Mouse (Mus musculus): Measurements from ENCODE around the gene Als2. TPM values are rescaled to one million over a fixed set of nuclear protein-coding genes. Genes with fewer than 3 reads are reported as not detected.

Als2 gene
- polyA plus RNA-seq, 1 experiment from 2014 or later = 8.3 TPM

DNA sequence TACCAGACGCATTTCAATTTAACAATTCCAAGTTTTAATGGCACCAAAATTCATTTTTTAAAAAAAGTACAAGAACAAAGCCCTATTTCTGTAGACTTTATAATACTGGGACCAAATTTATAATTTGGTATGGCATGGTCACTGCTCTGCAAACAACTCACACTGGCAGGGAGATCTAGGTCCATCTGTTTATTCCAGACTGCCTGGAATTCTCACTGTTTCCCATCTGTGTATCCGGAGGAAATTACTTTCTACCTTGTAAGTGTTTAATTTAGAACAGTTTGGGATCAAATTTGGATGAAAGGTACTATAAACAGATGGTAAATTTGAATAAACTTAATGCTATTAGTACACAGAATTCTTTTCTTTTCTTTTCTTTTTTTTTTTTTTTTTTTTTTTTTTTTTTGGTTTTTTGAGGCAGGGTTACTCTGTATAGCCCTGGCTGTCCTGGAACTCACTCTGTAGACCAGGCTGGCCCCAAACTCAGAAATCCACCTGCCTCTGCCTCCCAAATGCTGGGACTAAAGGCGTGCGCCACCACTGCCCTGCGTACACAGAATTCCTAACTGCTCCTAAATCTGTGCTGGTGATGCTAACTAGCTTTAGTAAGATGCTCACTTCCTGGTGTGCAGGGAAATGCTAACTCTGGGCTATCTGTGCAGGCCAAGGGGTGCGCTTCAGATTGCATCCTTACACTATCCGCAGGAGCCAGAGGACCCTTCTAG is 14.8 kb downstream of the Als2 start:
- no peaks in the 10 kb centered on the region for H3K36me3 ChIP-seq (ENCODE audit: control insufficient read depth, insufficient read depth, low read length)
- no peaks in the 10 kb centered on the region for H3K9me3 ChIP-seq (ENCODE audit: control insufficient read depth, low read depth, low read length)
- H3K4me1 ChIP-seq (ENCODE audit: control insufficient read depth, insufficient read depth, low read length) = no peaks in the 10 kb centered on the region
- H3K9ac ChIP-seq (replicated peaks; ENCODE audit: low read depth, low read length) = no peak overlapping the region
- no peak overlapping the region for H3K4me2 ChIP-seq (replicated peaks; ENCODE audit: low read depth, low read length)
- 86% methylated on average over 7 of the region's 7 CpGs for WGBS
- H3K4me3 ChIP-seq (ENCODE audit: low read depth, low read length) = no peak overlapping the region
- H3K27ac ChIP-seq (ENCODE audit: low read length) = no peak overlapping the region
- ATAC-seq (ENCODE audit: insufficient number of reproducible peaks, insufficient read depth, low FRiP score, low read depth) = no peak
- H3K27me3 ChIP-seq (ENCODE audit: control insufficient read depth, insufficient read depth, low read length) = no peaks in the 10 kb centered on the region

DNA sequence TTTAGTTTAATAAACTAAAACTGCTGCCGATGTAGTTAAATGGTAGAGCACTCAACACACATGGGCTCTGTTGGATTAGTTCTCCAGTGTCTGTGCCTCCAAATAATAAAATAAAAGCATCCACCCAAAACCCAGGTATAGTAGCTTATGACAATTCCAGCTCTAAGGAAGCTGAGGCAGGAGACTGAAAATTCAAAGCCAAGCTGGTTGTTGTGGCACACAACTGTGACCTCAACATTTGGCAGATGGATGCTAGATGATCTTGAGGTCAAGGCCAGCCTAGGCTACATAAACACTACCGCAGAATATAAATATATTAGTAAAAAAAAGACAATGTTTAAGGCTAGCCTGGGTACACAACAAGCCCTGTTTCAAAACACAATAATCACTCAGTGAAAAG is 15.4 kb downstream of the Als2 start:
- WGBS = 71% methylated on average over 2 of the region's 2 CpGs
- no peaks in the 10 kb centered on the region for H3K36me3 ChIP-seq (ENCODE audit: control insufficient read depth, insufficient read depth, low read length)
- H3K9me3 ChIP-seq (ENCODE audit: control insufficient read depth, low read depth, low read length) = no peaks in the 10 kb centered on the region
- no peak for ATAC-seq (ENCODE audit: insufficient number of reproducible peaks, insufficient read depth, low FRiP score, low read depth)
- H3K4me3 ChIP-seq (ENCODE audit: low read depth, low read length) = no peak overlapping the region
- no peak overlapping the region for H3K4me2 ChIP-seq (replicated peaks; ENCODE audit: low read depth, low read length)
- H3K27me3 ChIP-seq (ENCODE audit: control insufficient read depth, insufficient read depth, low read length) = no peaks in the 10 kb centered on the region
- H3K4me1 ChIP-seq (ENCODE audit: control insufficient read depth, insufficient read depth, low read length) = no peaks in the 10 kb centered on the region
- H3K9ac ChIP-seq (replicated peaks; ENCODE audit: low read depth, low read length) = no peak overlapping the region
- H3K27ac ChIP-seq (ENCODE audit: low read length) = no peak overlapping the region

DNA sequence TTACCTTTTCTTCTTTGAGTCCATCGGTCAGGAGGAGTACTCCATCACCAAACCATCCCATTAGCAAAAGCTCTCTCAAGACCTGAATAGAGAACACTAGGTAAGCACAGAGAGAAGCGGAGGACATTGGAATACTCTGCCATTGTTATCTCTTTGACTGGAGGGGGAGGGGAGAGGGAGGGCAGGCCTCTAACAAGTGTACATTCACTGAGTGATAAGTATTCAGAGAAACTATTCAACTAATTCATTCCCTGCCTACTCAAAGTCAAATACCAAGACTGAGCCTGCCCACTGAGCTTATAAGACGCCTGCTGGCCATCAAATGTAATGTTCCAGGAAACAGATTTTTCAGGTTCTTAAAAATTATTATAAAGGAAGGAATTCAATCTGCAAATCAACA is 16.7 kb downstream of the Als2 start:
- H3K36me3 ChIP-seq (ENCODE audit: control insufficient read depth, insufficient read depth, low read length) = 0 out of 2 replicates have a peak, but pooled peaks cover under 1% of the 10 kb centered on the region
- no peaks in the 10 kb centered on the region for H3K9me3 ChIP-seq (ENCODE audit: control insufficient read depth, low read depth, low read length)
- H3K9ac ChIP-seq (replicated peaks; ENCODE audit: low read depth, low read length) = no peak overlapping the region
- no peak overlapping the region for H3K4me3 ChIP-seq (ENCODE audit: low read depth, low read length)
- no peak overlapping the region for H3K4me2 ChIP-seq (replicated peaks; ENCODE audit: low read depth, low read length)
- no peak overlapping the region for H3K27ac ChIP-seq (ENCODE audit: low read length)
- no peaks in the 10 kb centered on the region for H3K27me3 ChIP-seq (ENCODE audit: control insufficient read depth, insufficient read depth, low read length)
- no peaks in the 10 kb centered on the region for H3K4me1 ChIP-seq (ENCODE audit: control insufficient read depth, insufficient read depth, low read length)
- WGBS = 80% methylated on average over 3 of the region's 3 CpGs
- ATAC-seq (ENCODE audit: insufficient number of reproducible peaks, insufficient read depth, low FRiP score, low read depth) = no peak

DNA sequence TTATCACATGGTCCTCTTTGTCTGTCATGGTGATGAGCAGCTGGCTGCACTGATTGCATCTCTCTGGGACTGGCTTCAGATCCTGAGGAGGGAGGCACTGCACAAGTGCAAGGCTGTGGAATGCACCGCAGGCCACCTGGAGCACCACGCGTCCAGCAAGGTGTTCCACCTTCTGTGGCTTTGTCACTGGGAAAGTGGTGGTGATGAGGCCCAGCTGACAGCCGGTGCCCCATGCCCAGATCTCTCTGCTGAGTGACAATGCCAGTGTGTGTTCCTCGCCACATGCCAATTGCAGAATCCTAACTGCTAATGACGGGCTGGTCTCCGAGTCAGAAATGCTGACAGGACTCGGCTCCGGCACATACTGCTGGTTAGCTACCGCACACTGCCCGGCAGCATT is 21.6 kb downstream of the Als2 start:
- H3K4me3 ChIP-seq (ENCODE audit: low read depth, low read length) = no peak overlapping the region
- no peak overlapping the region for H3K27ac ChIP-seq (ENCODE audit: low read length)
- no peaks in the 10 kb centered on the region for H3K9me3 ChIP-seq (ENCODE audit: control insufficient read depth, low read depth, low read length)
- H3K4me2 ChIP-seq (replicated peaks; ENCODE audit: low read depth, low read length) = no peak overlapping the region
- H3K27me3 ChIP-seq (ENCODE audit: control insufficient read depth, insufficient read depth, low read length) = no peaks in the 10 kb centered on the region
- no peak overlapping the region for H3K9ac ChIP-seq (replicated peaks; ENCODE audit: low read depth, low read length)
- 95% methylated on average over 11 of the region's 11 CpGs for WGBS
- 0 out of 2 replicates have a peak, but pooled peaks cover 5% of the 10 kb centered on the region for H3K36me3 ChIP-seq (ENCODE audit: control insufficient read depth, insufficient read depth, low read length)
- no peak for ATAC-seq (ENCODE audit: insufficient number of reproducible peaks, insufficient read depth, low FRiP score, low read depth)
- no peaks in the 10 kb centered on the region for H3K4me1 ChIP-seq (ENCODE audit: control insufficient read depth, insufficient read depth, low read length)

DNA sequence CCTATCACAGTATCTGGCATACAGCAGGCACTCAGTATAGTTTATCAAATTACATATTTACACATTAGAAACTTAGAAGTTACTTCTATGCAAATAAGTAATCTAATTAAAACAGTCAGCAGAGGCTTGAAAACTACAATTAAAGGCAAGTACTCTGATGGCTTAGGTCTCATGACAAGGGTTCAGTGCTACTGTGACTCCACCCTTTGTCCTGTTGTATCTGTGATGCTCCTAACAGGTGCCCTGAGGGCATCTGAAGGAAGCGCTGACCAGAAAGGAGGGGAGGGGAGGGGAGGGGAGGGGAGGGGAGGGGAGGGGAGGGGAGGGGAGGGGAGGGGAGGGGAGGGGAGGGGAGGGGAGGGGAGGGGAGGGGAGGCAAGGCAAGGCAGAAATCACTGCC is 24.1 kb downstream of the Als2 start:
- no CpG with 5 or more reads among the region's 1 CpGs for WGBS
- Histone ChIP-seq H3K9ac (replicated peaks; ENCODE audit: low read depth, low read length) (no peak overlapping the region), H3K36me3 (ENCODE audit: control insufficient read depth, insufficient read depth, low read length) (0 out of 2 replicates have a peak, but pooled peaks cover 5% of the 10 kb centered on the region), H3K4me1 (ENCODE audit: control insufficient read depth, insufficient read depth, low read length) (no peaks in the 10 kb centered on the region), H3K4me2 (replicated peaks; ENCODE audit: low read depth, low read length) (no peak overlapping the region), H3K9me3 (ENCODE audit: control insufficient read depth, low read depth, low read length) (no peaks in the 10 kb centered on the region), H3K27ac (ENCODE audit: low read length) (peak overlapping the region; percentile 55; the same call in 1 of the 2 replicates), H3K27me3 (ENCODE audit: control insufficient read depth, insufficient read depth, low read length) (no peaks in the 10 kb centered on the region), H3K4me3 (ENCODE audit: low read depth, low read length) (no peak overlapping the region)
- ATAC-seq (ENCODE audit: insufficient number of reproducible peaks, insufficient read depth, low FRiP score, low read depth) = no peak

DNA sequence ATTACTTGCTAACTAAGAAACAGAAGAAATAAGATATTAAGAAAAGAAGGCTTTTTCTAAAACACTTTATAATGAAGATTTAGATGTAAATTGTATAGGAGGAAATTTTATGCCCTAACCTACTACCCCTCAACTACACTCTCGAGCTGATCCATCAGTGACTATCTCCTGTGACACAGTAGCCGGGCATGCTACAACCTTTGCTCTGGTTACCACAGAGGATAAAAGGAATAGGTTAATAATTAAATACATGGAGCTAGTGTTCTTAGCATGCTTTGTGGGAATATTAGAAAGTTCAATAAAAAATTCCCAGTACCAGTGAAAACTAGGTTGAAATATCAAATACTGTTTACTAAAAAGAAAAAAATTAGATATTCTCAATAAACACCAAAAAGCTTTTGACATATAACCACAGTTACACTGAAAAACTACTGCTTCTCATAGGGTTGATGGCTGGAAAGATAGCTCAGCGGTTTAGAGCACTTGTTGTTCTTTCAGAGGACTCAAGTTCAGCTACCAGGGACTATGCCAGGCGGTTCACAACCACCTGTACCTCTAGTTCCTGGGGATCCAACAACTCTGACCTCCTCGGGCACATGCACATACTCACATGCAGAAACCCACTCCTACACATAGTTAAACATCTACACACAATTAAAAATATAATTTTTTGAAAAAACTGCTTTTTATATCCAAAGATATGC is 24.8 kb downstream of the Als2 start:
- ATAC-seq (ENCODE audit: insufficient number of reproducible peaks, insufficient read depth, low FRiP score, low read depth) = peak; percentile 71; the same call in 1 of the 2 replicates
- no peak overlapping the region for H3K4me2 ChIP-seq (replicated peaks; ENCODE audit: low read depth, low read length)
- no peaks in the 10 kb centered on the region for H3K9me3 ChIP-seq (ENCODE audit: control insufficient read depth, low read depth, low read length)
- no peak overlapping the region for H3K4me3 ChIP-seq (ENCODE audit: low read depth, low read length)
- 0 out of 2 replicates have a peak, but pooled peaks cover 5% of the 10 kb centered on the region for H3K36me3 ChIP-seq (ENCODE audit: control insufficient read depth, insufficient read depth, low read length)
- WGBS = 66% methylated on average over 5 of the region's 5 CpGs
- H3K27ac ChIP-seq (ENCODE audit: low read length) = peak overlapping the region; percentile 55; the same call in 1 of the 2 replicates
- H3K27me3 ChIP-seq (ENCODE audit: control insufficient read depth, insufficient read depth, low read length) = no peaks in the 10 kb centered on the region
- H3K4me1 ChIP-seq (ENCODE audit: control insufficient read depth, insufficient read depth, low read length) = no peaks in the 10 kb centered on the region
- H3K9ac ChIP-seq (replicated peaks; ENCODE audit: low read depth, low read length) = no peak overlapping the region

DNA sequence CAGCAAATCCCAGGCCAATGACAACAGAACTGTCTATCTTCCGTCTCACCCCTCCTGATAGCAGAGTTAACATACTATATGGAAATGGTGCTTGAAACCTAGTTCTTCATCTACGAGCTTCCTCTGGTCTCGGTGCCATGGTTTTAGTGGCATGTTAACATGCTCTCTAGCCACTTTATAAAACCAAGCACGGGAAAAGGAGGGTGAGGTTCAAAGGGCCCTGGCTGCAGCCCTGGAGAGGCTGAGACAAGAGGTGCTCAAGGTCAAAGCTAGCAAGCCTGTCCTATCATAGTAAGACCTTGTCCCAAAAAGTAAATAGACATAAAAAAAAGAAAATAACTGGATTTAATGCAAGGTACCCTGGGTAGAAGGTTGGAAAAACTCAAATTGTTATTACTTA is 25.4 kb downstream of the Als2 start:
- no peak for ATAC-seq (ENCODE audit: insufficient number of reproducible peaks, insufficient read depth, low FRiP score, low read depth)
- WGBS = 77% methylated on average over 4 of the region's 4 CpGs
- no peak overlapping the region for H3K27ac ChIP-seq (ENCODE audit: low read length)

DNA sequence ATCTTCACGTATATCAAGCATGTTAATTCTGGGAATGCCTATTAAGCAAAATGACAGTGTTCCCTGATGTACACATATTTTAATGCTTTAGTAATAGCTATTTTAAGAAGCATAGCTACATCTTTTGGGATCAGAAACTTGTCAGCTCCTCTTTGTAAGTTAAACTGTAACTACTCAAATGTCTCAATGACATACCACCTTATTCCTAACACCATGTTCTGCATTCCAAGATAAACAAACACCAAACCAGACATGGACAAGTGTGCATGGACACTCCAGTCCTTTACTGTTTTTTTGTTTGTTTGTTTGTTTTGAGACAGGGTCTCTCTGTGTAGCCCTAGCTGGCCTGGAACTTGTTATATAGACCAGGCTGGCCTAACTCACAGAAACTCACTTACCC is 28.7 kb downstream of the Als2 start:
- Histone ChIP-seq H3K36me3 (ENCODE audit: control insufficient read depth, insufficient read depth, low read length) (no peaks in the 10 kb centered on the region), H3K27ac (ENCODE audit: low read length) (no peak overlapping the region), H3K9ac (replicated peaks; ENCODE audit: low read depth, low read length) (no peak overlapping the region), H3K4me2 (replicated peaks; ENCODE audit: low read depth, low read length) (no peak overlapping the region), H3K4me3 (ENCODE audit: low read depth, low read length) (no peak overlapping the region), H3K9me3 (ENCODE audit: control insufficient read depth, low read depth, low read length) (no peaks in the 10 kb centered on the region), H3K4me1 (ENCODE audit: control insufficient read depth, insufficient read depth, low read length) (no peaks in the 10 kb centered on the region), H3K27me3 (ENCODE audit: control insufficient read depth, insufficient read depth, low read length) (no peaks in the 10 kb centered on the region)
- ATAC-seq (ENCODE audit: insufficient number of reproducible peaks, insufficient read depth, low FRiP score, low read depth) = no peak
- WGBS = 91% methylated on average over 1 of the region's 1 CpGs

More for the DNA sequence above, 25.4 kb downstream of the Als2 start:
- Histone ChIP-seq H3K4me3 (ENCODE audit: low read depth, low read length) (no peak overlapping the region), H3K9me3 (ENCODE audit: control insufficient read depth, low read depth, low read length) (no peaks in the 10 kb centered on the region), H3K36me3 (ENCODE audit: control insufficient read depth, insufficient read depth, low read length) (0 out of 2 replicates have a peak, but pooled peaks cover 5% of the 10 kb centered on the region), H3K4me1 (ENCODE audit: control insufficient read depth, insufficient read depth, low read length) (no peaks in the 10 kb centered on the region), H3K9ac (replicated peaks; ENCODE audit: low read depth, low read length) (no peak overlapping the region), H3K27me3 (ENCODE audit: control insufficient read depth, insufficient read depth, low read length) (no peaks in the 10 kb centered on the region), H3K4me2 (replicated peaks; ENCODE audit: low read depth, low read length) (no peak overlapping the region)
